Mouse (Mus musculus) inflammation-experienced regulatory T-cells (primary cell): ENCODE measurements around the gene Gm3020. TPM values are rescaled to one million over a fixed set of nuclear protein-coding genes. Genes with fewer than 3 reads are reported as not detected.

Experiments used
- polyA plus RNA-seq, 2 experiments: library from polyadenylated mRNA; unstranded; fragments of 100-300 nt; shearing (Covaris generic); gene quantifications; one replicate each; pipeline ENCODE4 v1.2.1; 2017

The Gm3020 gene
- 10 to 100 TPM in 1 of 2 experiments, 1 to 10 TPM in 1; 3.1 to 14.2 TPM for polyA plus RNA-seq

DNA sequence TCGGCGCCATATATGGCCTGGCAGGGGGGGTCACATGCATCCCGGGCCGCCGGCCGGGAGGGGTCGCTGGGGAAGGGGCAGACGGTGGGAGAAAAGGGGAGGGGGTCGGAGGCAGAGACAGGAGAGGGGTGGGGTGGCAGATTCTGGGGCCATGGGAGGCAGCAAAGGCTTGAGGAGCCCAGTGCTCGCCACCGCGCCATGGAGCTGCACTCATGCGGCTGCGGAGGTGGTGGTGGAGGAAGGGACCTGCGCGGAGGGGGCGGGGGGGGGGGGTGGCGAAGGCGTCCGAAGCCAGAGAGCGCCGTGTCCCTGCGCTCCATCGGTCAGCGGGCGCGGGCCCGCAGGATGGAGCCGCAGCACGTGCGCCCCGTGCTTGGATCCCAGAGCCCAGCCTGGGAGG is at the start of gene Gm3020:
Gene Gm3020, plus strand, starts transcription at position 301 of the 400 bp plus-strand sequence.

DNA sequence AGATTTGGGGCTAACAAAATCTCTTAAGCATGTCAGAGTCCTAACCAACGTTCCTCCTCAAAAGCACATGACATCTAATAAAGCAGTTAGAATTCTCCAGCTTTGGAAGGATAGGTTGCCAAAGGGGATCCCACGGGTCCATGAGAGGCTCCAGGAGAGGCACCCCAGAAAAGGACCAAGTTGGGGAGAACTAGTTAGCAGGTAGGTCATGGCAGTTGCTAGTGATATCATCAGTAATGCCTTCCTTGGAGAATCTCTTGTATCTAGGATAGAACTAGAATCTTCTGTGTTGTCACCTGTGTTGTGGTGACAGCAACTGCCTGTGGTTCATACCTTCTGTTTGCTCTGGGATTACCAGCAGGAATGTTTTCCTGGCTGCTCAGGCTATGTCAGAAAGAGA is 17.6 kb upstream of the Gm3020 start, which contains the start of gene Gm3012:
Gene Gm3012, plus strand, starts transcription at position 301 of the 400 bp plus-strand sequence.

DNA sequence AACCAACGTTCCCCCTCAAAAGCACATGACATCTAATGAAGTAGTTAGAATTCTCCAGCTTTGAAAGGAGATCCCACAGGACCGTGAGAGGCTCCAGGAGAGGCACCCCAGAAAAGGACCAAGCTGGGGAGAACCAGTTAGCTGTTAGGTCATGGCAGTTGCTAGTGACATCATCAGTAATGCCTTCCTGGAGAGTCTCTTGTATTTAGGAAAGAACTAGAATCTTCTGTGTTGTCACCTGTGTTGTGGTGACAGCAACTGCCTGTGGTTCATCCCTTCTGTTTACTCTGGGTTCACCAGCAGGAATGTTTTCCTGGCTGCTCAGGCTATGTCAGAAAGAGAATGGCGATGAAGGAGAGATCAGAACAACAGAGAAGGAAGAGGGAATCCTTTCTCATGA is 36.7 kb downstream of the Gm3020 start, which contains the start of gene Gm3043:
Gene Gm3043, plus strand, starts transcription at position 301 of the 400 bp plus-strand sequence.

Other genes with a start within 250 kb of the Gm3020 start
- 10 to 100 TPM in 1 of 2 experiments, 1 to 10 TPM in 1; 3.1 to 14.0 TPM for gene Gm10409, start 239.4 kb upstream of the Gm3020 start, polyA plus RNA-seq
- 1 to 10 TPM; 2.3 to 7.8 TPM for gene Gm3005, start 223.9 kb upstream of the Gm3020 start, polyA plus RNA-seq
- gene Gm10408, start 202.7 kb upstream of the Gm3020 start, polyA plus RNA-seq, result under 1 TPM; 0.24 to 0.38 TPM
- not detected for gene Gm3012, start 17.5 kb upstream of the Gm3020 start, polyA plus RNA-seq
- not detected for gene Gm3043, start 36.8 kb downstream of the Gm3020 start, polyA plus RNA-seq
- gene Gm3002, start 158.0 kb downstream of the Gm3020 start, polyA plus RNA-seq, result under 1 TPM; 0.31 to 0.82 TPM
- 1 to 10 TPM in 1 of 2 experiments, not detected in 1; 1.4 TPM for gene Gm3033, start 194.2 kb downstream of the Gm3020 start, polyA plus RNA-seq
- gene Gm2916, start 232.1 kb downstream of the Gm3020 start, polyA plus RNA-seq, result not detected